Mouse (Mus musculus): ENCODE measurements around the gene Mrap2. TPM values are rescaled to one million over a fixed set of nuclear protein-coding genes. Genes with fewer than 3 reads are reported as not detected.
A peak's percentile ranks its signal among the peaks of the same experiment; 100 is the strongest.
"Not testable (repeated sequence)": the region's sequence is repeated elsewhere in the genome, so short reads cannot be mapped to it uniquely, and the experiment has no call there.

Gene Mrap2
- polyA plus RNA-seq (2015; fragmentation: Nextera tagmentation; extraction: Ambion mirVana), result 0.18 and 0.20 TPM in 2 replicates

DNA sequence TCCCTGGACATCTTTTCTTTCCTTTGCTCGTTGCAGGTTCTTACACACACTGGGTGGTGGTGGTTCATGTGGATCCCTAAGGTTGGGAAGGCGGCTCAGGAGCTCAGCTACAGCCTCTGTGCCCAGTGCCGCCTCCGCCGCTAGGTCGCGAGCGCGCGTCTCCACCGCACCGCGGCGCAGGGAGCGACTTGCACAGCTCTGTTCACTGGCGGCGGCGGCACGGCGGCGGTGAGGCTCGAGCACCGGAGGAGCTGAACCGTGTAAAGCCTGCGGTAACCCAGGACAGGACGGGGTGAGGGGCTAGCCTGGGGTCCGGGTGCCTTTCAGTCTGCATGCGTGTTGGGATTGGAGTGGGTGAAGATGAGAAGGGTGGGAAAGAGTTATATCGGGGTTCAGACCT is at the start of gene Mrap2:
Mrap2 (plus strand) TSS at position 201 of the 400 bp plus-strand sequence.
- H3K36me3 ChIP-seq (ENCODE audit: control insufficient read depth, insufficient read depth, low read length), result no peaks in the 10 kb centered on the region
- WGBS, result under 1% methylated on average over 28 of the region's 29 CpGs
- peaks cover 27% of the 10 kb centered on the region for H3K27me3 ChIP-seq (ENCODE audit: control insufficient read depth, insufficient read depth, low read depth, low read length)
- peaks cover 7% of the 10 kb centered on the region; the same call in 1 of the 2 replicates for H3K4me1 ChIP-seq (replicated peaks; ENCODE audit: control insufficient read depth, insufficient read depth, low read length)
- peak within 1 kb of the TSS; percentile 65 for H3K4me2 ChIP-seq (ENCODE audit: low read depth, low read length)
- H3K9ac ChIP-seq (ENCODE audit: low read length), result peak within 1 kb of the TSS; percentile 39
- H3K27ac ChIP-seq (ENCODE audit: low read length), result no peak within 1 kb of the TSS
- peak; percentile 81 for ATAC-seq (ENCODE audit: low read depth)
- peak within 1 kb of the TSS; percentile 43 for H3K4me3 ChIP-seq (ENCODE audit: low read length)
- H3K9me3 ChIP-seq (ENCODE audit: control insufficient read depth, low read length), result no peaks in the 10 kb centered on the region

DNA sequence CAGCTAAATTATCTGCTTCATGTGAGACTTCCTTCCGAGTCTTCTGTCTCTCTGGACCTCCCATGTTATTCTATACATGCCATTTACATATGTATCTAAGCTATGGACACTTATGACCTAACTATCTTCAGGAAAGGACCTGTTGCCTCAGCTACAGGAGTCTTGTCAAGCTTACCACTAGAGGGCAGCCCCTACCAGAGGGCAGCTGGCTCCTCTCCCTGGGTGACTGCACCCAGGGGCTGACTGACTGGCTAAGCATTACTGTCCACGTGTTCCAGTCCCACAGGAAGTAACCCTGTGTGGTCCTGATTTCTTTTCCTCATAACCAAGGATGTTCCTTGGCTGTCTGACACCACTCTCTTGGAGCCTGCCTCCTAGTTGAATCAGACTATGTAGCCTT is 46.1 kb upstream of the Mrap2 start:
- WGBS, result 50% methylated on average over 2 of the region's 2 CpGs
- no peak overlapping the region for H3K4me2 ChIP-seq (ENCODE audit: low read depth, low read length)
- no peaks in the 10 kb centered on the region for H3K27me3 ChIP-seq (ENCODE audit: control insufficient read depth, insufficient read depth, low read depth, low read length)
- ATAC-seq (ENCODE audit: low read depth), result no peak
- no peak overlapping the region for H3K4me3 ChIP-seq (ENCODE audit: low read length)
- H3K9ac ChIP-seq (ENCODE audit: low read length), result no peak overlapping the region
- H3K9me3 ChIP-seq (ENCODE audit: control insufficient read depth, low read length), result no peaks in the 10 kb centered on the region
- no peaks in the 10 kb centered on the region for H3K4me1 ChIP-seq (replicated peaks; ENCODE audit: control insufficient read depth, insufficient read depth, low read length)
- no peak overlapping the region for H3K27ac ChIP-seq (ENCODE audit: low read length)
- no peaks in the 10 kb centered on the region for H3K36me3 ChIP-seq (ENCODE audit: control insufficient read depth, insufficient read depth, low read length)

- H3K9me3 ChIP-seq (ENCODE audit: control insufficient read depth, low read length), result no peaks in the 10 kb centered on the region
- no peak overlapping the region for H3K4me2 ChIP-seq (ENCODE audit: low read depth, low read length)
- H3K27ac ChIP-seq (ENCODE audit: low read length), result no peak overlapping the region
- no peaks in the 10 kb centered on the region for H3K27me3 ChIP-seq (ENCODE audit: control insufficient read depth, insufficient read depth, low read depth, low read length)
- ATAC-seq (ENCODE audit: low read depth), result no peak
- WGBS, result 75% methylated on average over 5 of the region's 5 CpGs
- H3K9ac ChIP-seq (ENCODE audit: low read length), result no peak overlapping the region
- no peaks in the 10 kb centered on the region for H3K4me1 ChIP-seq (replicated peaks; ENCODE audit: control insufficient read depth, insufficient read depth, low read length)
- H3K36me3 ChIP-seq (ENCODE audit: control insufficient read depth, insufficient read depth, low read length), result no peaks in the 10 kb centered on the region
- H3K4me3 ChIP-seq (ENCODE audit: low read length), result no peak overlapping the region
These were observed 29.1 kb upstream of the Mrap2 start for GRCm38 (mm10) chr9:87115019-87115418.

DNA sequence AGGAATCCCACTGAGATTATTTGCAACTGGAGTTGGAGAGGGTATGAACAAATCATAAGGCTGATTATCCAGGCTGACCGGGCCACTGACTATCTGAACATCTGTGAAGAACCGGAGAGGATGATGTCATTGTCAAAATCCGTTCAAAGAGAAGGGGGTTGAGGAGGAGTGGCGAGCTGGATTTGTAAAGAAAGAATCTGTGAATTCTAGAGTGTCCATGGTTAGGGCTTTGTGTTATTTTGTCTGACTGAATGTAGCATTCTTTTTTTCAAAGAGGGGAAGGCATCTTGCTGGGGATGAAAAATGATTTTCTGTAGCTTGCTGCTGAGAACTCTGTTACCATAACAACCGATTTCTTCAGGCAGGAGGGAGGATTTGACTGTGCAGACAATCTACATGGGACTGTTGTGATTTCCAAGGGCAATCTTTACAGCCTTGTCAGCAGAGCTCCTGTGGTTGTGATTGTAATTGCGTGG is 28.6 kb upstream of the Mrap2 start:
- H3K27me3 ChIP-seq (ENCODE audit: control insufficient read depth, insufficient read depth, low read depth, low read length), result no peaks in the 10 kb centered on the region
- no peak overlapping the region for H3K9ac ChIP-seq (ENCODE audit: low read length)
- no peaks in the 10 kb centered on the region for H3K4me1 ChIP-seq (replicated peaks; ENCODE audit: control insufficient read depth, insufficient read depth, low read length)
- ATAC-seq (ENCODE audit: low read depth), result no peak
- H3K36me3 ChIP-seq (ENCODE audit: control insufficient read depth, insufficient read depth, low read length), result no peaks in the 10 kb centered on the region
- H3K9me3 ChIP-seq (ENCODE audit: control insufficient read depth, low read length), result no peaks in the 10 kb centered on the region
- 44% methylated on average over 6 of the region's 6 CpGs for WGBS
- no peak overlapping the region for H3K4me3 ChIP-seq (ENCODE audit: low read length)
- no peak overlapping the region for H3K27ac ChIP-seq (ENCODE audit: low read length)
- no peak overlapping the region for H3K4me2 ChIP-seq (ENCODE audit: low read depth, low read length)

DNA sequence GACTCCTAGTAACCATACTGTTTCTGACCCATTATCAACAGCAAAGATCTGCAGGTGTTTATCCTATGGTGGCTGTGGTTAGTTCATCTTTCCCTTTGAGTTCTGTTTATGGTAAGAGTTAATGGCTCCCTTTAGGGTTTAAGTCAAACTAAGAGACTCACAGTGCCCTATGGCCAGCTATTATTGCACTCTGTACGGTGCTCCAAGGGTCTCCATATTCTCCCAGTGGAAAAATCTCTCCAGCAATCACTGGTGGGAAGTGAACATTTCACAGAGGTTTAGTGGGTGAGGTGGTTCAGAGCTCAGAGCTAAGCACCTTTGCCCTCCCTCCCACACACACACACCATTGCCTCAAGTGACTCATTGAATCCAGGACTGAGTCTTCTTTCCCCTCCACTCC is 28.1 kb upstream of the Mrap2 start:
- no peaks in the 10 kb centered on the region for H3K36me3 ChIP-seq (ENCODE audit: control insufficient read depth, insufficient read depth, low read length)
- H3K9ac ChIP-seq (ENCODE audit: low read length), result no peak overlapping the region
- WGBS, result 66% methylated on average over 1 of the region's 1 CpGs
- ATAC-seq (ENCODE audit: low read depth), result no peak
- H3K4me1 ChIP-seq (replicated peaks; ENCODE audit: control insufficient read depth, insufficient read depth, low read length), result no peaks in the 10 kb centered on the region
- no peak overlapping the region for H3K4me3 ChIP-seq (ENCODE audit: low read length)
- H3K9me3 ChIP-seq (ENCODE audit: control insufficient read depth, low read length), result no peaks in the 10 kb centered on the region
- H3K4me2 ChIP-seq (ENCODE audit: low read depth, low read length), result no peak overlapping the region
- H3K27me3 ChIP-seq (ENCODE audit: control insufficient read depth, insufficient read depth, low read depth, low read length), result no peaks in the 10 kb centered on the region
- H3K27ac ChIP-seq (ENCODE audit: low read length), result no peak overlapping the region

- ATAC-seq (ENCODE audit: low read depth), result no peak
- Histone ChIP-seq H3K27me3 (ENCODE audit: control insufficient read depth, insufficient read depth, low read depth, low read length) (no peaks in the 10 kb centered on the region), H3K9me3 (ENCODE audit: control insufficient read depth, low read length) (no peaks in the 10 kb centered on the region), H3K36me3 (ENCODE audit: control insufficient read depth, insufficient read depth, low read length) (no peaks in the 10 kb centered on the region), H3K4me3 (ENCODE audit: low read length) (no peak overlapping the region), H3K4me1 (replicated peaks; ENCODE audit: control insufficient read depth, insufficient read depth, low read length) (no peaks in the 10 kb centered on the region), H3K27ac (ENCODE audit: low read length) (no peak overlapping the region), H3K4me2 (ENCODE audit: low read depth, low read length) (no peak overlapping the region), H3K9ac (ENCODE audit: low read length) (no peak overlapping the region)
- 60% methylated on average over 3 of the region's 3 CpGs for WGBS
These were observed 25.1 kb upstream of the Mrap2 start for GRCm38 (mm10) chr9:87118996-87119395.

GRCm38 (mm10) chr9:87121956-87122493 is 22.1 kb upstream of the Mrap2 start:
- WGBS, result 51% methylated on average over 9 of the region's 9 CpGs
- ATAC-seq (ENCODE audit: low read depth), result no peak
- no peak overlapping the region for H3K27ac ChIP-seq (ENCODE audit: low read length)

DNA sequence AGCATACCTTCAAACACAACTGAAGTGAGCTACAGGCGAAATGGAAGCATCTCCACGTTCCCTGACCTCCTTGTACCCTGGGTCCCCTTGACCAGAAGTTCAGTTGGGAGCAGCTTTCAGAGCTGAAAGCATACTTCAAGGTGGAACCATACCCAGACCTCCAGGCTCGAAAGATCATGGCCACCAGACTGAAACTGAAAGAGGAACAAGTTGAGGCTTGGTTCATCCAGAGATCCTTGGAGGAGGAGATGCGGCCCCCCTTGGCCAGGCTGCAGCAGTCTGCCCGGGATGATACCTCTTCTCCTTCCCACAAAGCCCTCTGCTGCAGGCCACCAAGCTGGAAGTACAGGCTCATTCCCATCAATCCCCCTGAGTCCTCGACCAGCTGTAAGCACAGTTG is 17.1 kb upstream of the Mrap2 start:
- not testable (repeated sequence) for H3K36me3 ChIP-seq (ENCODE audit: control insufficient read depth, insufficient read depth, low read length); H3K4me2 ChIP-seq (ENCODE audit: low read depth, low read length); H3K4me3 ChIP-seq (ENCODE audit: low read length); H3K27me3 ChIP-seq (ENCODE audit: control insufficient read depth, insufficient read depth, low read depth, low read length); H3K4me1 ChIP-seq (replicated peaks; ENCODE audit: control insufficient read depth, insufficient read depth, low read length); ATAC-seq (ENCODE audit: low read depth); H3K9ac ChIP-seq (ENCODE audit: low read length); H3K27ac ChIP-seq (ENCODE audit: low read length); H3K9me3 ChIP-seq (ENCODE audit: control insufficient read depth, low read length)
- WGBS, result 63% methylated on average over 6 of the region's 6 CpGs

More at GRCm38 (mm10) chr9:87121956-87122493, 22.1 kb upstream of the Mrap2 start:
- H3K36me3 ChIP-seq (ENCODE audit: control insufficient read depth, insufficient read depth, low read length), result no peaks in the 10 kb centered on the region
- no peak overlapping the region for H3K9ac ChIP-seq (ENCODE audit: low read length)
- no peak overlapping the region for H3K4me3 ChIP-seq (ENCODE audit: low read length)
- no peaks in the 10 kb centered on the region for H3K27me3 ChIP-seq (ENCODE audit: control insufficient read depth, insufficient read depth, low read depth, low read length)
- H3K4me1 ChIP-seq (replicated peaks; ENCODE audit: control insufficient read depth, insufficient read depth, low read length), result no peaks in the 10 kb centered on the region
- H3K9me3 ChIP-seq (ENCODE audit: control insufficient read depth, low read length), result no peaks in the 10 kb centered on the region
- H3K4me2 ChIP-seq (ENCODE audit: low read depth, low read length), result no peak overlapping the region

DNA sequence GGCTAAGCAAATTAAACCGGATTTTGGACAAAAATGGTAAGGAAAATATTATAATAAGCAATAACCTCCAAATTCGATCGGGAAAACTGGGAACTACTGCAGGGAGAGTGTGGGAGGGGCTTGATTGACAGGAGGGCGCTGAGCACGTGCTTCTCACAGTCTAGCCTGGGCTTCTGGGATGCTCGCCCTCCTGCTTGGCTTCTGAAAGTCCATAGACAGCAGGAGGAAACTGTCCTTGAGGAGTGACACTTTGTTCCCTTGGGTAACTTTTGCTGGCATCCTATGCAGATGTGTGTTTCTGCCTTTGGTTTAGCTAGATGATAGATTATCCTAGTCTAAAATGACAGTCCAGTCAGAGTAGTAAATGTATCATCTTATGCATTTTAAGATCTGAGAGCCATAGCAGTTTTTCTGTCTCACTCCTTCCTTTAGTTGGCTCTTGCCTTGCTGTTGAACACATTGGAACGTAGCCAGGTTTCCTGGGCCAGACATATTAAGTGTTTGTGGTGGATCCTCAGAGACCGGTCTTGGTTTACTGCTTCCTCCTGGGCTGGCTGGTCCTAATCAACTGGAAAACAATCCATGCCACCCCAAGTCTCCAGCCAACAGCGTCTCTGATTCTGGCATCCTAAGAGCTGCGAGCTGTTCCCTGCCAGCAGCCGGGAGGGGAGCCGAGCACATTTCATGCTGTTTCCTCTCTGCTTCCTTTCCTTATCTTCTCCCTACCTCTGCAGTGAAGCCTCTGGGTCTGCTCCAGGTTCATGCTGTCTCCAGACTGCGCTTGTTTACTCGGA is 8.1 kb upstream of the Mrap2 start:
- no peak for ATAC-seq (ENCODE audit: low read depth)
- Histone ChIP-seq H3K36me3 (ENCODE audit: control insufficient read depth, insufficient read depth, low read length) (no peaks in the 10 kb centered on the region), H3K4me1 (replicated peaks; ENCODE audit: control insufficient read depth, insufficient read depth, low read length) (no peaks in the 10 kb centered on the region), H3K9ac (ENCODE audit: low read length) (no peak overlapping the region), H3K4me2 (ENCODE audit: low read depth, low read length) (no peak overlapping the region), H3K4me3 (ENCODE audit: low read length) (no peak overlapping the region), H3K9me3 (ENCODE audit: control insufficient read depth, low read length) (no peaks in the 10 kb centered on the region), H3K27ac (ENCODE audit: low read length) (no peak overlapping the region), H3K27me3 (ENCODE audit: control insufficient read depth, insufficient read depth, low read depth, low read length) (no peaks in the 10 kb centered on the region)
- WGBS, result 49% methylated on average over 14 of the region's 14 CpGs
